Mouse (Mus musculus) erythroblast, embryonic 14.5 days (primary cell): ENCODE data around the gene Syce3.

Source experiments
- GATA1 ChIP-seq: IDR thresholded peaks from 2 replicates; pipeline ENCODE4 v1.6.1; 2012; ENCODE audit warnings: low read length, inconsistent platforms, mixed read lengths
- TAL1 ChIP-seq: IDR thresholded peaks from 3 replicates; pipeline ENCODE4 v1.6.1; 2012; ENCODE audit warnings: low read length, inconsistent platforms, mixed read lengths

DNA sequence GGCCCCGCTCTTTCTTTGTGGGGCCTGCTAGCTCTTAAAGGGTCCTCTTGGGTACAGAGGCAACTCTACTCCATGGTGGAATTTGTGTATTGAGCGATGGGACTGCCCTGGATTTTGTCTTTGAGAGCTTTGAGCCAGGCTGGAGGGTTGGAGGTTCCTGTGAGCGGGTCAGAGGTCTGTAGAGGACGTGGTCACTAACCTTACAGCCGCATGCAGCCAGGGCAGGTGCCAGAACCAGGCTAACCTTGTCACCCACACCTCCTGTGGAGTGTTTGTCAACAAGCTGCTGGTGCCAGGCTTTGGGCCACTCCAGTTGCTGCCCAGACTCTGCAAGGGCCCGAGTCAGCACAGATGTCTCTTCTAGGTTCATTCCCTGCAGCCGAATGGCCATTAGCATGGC is 34.3 kb downstream of the Syce3 start:
- no peak for TF ChIP-seq GATA1
- TF ChIP-seq TAL1 = no peak
